Mouse (Mus musculus) granulocyte monocyte progenitor cell, adult 5-6 weeks (primary cell): ENCODE data around the gene Erf. TPM values are rescaled to one million over a fixed set of nuclear protein-coding genes. Genes with fewer than 3 reads are reported as not detected.
A peak's percentile ranks its signal among the peaks of the same experiment; 100 is the strongest.

Experiments
- ATAC-seq: replicated peaks from 2 replicates; pipeline ENCODE4 v1.8.0; 2016; ENCODE audit warnings: mild to moderate bottlenecking, moderate TSS enrichment, inconsistent platforms; ENCODE audit not compliant: poor library complexity, severe bottlenecking
- total RNA-seq, 2 experiments: library from RNA; stranded (forward) in 1 of 2; stranded (reverse) in 1 of 2; fragments of 200-712, 200-1000 nt in 1 of 2; fragments of >200 nt in 1 of 2; fragmentation: Nextera tagmentation in 1 of 2; gene quantifications; 2 replicates each; pipeline ENCODE4 v1.2.3; 2014 to 2017

Erf gene
- total RNA-seq, 2 experiments from 2014 or later: 6.0 to 10.5 TPM

DNA sequence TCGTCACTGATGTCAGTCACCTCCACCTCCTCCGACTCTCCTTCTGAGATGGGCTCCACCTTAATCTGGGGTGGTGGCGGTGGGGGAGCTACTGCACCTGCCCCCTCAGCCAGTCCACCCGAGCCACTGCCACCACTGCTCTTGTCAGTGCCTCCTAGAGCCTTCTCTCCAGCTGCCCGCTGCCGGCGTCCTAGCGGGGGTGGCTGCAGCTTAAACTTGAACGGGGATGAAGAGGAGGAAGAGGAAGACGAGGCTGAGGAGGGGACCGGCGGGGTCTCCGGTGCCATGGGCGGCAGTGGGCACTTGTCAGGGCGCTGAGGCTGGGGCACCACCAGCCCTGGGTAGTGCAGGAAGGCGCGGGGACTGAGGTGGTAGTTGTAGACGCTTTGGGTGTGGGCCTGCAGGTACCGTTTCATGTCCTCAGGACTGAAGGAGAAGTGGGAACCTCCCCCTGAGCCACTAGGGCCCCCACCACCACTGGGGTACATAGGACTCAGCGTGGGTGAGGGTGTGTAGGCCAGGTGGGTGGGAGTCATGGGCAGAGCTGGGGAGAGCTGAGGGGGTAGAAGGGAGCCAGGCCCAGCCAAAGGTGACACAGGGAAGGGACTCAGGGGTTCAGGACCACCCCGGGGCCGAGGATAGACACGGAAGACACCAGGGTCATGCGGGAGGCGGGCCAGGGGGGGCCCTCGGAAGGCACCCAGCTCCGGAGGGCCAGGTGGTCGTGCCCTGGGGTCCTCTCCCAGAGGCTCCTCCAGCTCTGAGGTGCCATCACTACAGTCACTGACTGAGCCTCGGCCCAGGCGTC lies 5.8 kb downstream of the Erf start:
- no peak for ATAC-seq

DNA sequence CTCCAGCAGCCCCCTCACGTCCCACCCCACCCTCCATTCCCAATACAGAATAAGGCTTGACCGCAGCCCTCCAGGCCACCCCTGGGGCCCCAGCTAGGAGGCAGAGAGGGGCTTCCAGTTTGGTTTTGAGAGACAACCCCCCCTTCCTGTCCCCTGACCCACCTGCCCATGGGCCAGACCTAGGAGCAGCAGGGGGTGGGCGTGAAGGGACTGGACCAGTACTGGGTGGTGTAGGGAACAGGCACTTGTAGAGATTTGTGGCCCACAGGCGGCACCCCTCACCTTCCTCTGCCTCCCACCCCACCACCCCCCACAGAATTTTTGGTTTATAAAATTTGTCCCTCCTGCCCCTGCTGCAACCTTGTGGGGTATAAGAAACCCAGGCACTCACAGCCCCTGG lies 7.2 kb downstream of the Erf start:
- ATAC-seq: no peak

DNA sequence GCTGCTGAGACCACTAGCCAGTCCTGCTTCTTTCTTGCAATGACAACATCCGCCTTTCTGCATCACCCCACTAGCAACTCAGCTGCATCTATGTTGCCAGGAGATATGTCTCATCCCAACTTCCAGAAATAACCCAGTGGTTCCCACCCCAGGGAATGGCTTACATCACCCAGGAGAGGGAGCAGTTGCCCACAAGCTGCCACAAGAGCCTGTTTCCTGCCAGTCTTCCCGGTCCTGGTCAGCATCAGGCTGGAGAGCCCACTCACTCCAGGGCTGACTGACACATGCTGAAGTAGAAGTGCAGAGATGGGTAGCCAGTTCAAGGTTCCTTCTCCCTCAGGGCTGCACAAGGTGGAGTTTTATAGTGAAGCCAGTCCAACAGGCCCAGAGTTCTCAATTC lies 9.5 kb downstream of the Erf start:
- no peak for ATAC-seq

DNA sequence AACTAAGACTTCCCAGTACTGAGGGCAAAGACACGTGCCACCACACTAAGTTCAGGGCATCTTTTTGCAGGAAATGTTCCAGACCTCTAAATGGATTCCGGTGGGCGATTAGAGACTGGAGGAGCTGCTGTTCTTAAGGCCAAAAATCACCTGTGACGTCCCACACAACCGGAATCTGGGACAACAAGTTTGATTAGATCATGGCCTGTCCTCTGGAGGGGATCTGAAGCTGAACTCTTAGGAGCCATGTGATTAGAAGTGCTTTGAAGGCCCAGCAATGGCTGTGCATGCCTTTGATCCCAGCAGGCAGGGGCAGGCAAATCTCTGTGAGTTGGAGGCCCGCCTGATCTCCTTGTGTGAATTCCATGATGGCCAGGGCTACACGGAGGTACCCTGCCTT lies 9.9 kb downstream of the Erf start:
- ATAC-seq: no peak

DNA sequence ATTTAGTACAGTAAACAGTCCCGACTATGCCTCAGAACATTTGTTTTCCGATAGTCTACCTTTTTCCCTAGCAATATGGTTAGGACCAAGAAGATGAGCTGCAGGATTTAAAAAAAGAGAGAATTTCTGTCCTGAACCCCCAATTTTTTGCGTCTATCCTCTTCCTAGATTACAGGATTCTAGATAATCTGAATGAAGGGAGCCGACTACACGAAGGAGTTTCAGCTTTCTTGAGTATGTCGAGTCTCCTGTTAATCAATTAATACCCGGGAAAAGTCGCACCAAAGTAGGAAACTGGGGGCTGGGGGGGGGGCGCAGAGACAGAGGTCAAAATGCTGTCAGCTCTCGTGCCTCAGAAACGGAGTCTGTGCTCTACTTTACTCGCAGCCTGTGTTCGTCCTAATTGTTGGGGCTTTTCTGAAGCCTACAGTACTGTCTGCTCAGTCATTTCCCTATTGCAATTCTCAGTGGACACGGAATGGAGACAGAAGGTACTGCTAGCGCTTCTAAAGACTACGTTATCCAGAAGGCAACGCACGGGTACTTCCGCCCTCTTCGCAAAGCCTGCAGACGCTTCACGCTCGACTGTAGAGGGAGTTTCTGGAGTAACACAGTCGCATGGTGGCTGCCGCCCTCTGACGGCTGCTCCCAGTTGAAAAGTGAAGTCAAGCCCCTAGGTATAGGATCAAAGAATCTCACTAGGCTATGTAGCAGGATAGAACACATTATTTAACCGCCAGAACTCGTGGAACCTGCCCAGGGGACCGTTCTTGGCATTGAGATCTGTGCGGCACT lies 11.5 kb downstream of the Erf start:
- ATAC-seq: peak; percentile 66

DNA sequence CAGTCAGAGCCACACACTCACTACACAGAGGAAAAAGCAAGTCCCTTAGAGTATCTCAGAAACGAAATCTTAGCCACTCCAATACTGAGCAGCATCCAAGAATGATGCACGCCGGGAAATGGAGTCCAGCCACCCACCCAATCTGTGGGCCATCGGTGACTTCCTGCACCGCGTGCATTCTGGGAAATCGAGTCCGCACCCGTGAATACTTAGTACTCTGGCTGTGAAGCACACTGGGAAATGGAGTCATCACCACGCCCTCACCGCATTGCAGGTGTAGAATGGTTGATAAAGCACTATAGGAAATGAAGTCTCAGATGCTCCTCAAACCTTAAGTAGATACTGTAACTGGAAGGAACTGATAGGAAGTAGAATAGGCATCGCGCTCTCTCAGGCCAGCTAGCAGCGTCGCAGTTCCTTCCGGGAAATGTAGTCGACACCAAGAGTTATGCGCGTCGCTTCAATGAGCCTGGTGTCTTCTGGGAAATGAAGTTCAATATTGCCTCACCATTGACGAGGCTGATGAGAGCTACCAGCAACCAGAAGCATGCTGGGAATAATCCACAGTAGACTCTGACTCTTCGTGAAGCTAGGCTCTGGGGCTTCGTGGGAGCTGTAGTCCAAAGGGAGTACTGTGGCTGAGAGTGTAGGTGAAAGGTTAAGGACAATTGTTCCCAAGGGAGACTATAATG lies 12.4 kb downstream of the Erf start:
- peak; percentile 73 for ATAC-seq

DNA sequence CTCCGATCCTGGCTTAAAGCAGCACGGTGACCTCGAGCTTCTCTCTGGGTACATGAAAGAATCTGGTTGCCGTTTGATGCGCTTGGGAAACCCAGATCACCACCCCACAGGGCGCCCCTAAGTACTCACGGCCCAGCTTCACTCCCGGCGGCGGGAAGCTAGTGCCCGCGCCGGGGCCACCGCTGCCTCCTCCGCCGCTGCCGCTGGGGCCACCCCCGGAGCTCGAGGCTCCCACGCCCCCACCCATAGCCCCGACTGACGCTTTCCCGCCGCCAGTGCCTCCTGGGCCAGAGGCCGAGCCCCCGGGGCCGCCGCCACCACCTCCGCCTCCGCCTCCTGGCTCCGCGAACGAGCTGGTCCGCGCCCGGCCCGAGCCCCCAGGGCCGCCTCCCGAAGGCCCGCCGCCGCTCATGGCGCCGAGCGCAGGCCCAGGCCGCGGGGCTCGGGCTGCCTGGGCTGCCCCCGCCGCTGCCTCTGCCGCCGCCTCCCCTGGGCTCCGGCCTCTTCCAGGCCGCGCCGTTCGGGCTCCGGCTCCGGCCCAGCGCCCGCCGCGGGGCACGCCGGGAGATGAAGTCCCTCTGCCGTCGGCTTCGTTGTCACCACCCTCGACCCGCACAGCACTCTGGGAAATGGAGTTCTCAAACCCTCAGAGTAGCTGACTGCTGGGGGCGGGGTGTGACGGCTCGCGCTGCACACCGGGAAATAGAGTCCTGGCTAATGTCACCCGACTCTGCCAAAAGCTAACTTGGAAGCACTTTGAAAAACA lies 13.1 kb downstream of the Erf start, which contains the start of gene Gsk3a:
Gene Gsk3a (minus strand): TSS at position 603 of the 766 bp plus-strand sequence.
- peak; percentile 69 for ATAC-seq

DNA sequence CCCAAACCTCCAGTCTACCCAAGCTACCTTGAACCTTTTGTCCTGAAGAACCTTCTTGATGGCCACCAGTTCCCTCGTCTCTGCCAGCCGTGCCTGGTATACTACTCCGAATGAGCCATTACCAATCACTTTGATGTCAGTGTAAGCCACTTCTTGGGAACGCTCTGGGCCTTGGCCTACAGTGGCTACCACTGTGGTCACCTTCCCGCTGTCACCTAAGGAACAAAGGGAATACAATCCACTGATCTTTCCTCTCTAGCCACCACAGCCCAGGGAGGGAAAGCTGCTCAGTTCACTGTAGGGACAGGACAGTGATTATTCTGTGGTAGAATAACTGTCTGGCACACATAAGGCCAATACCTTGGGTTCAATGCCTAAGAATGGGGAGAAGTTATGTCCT lies 15.0 kb downstream of the Erf start:
- no peak for ATAC-seq

DNA sequence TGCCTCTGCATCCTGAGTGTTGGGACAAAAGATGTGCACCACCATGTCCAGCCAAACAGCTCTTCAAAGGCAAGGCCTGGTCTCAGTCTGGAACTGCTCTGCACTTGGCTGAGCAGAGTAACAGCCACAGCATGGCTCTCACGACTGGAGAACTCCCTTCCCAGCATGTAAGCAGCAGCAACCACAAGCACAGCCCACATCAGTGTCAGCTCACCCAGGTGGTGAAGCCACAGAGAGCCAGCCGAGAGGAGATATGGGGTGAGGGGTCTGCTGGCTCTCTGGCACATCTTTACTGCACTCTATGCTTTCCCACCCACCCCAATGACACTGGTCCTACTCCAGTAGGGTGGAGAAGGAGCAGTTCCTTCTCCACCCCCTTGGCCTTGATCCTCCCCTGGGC lies 17.5 kb downstream of the Erf start:
- ATAC-seq: no peak

DNA sequence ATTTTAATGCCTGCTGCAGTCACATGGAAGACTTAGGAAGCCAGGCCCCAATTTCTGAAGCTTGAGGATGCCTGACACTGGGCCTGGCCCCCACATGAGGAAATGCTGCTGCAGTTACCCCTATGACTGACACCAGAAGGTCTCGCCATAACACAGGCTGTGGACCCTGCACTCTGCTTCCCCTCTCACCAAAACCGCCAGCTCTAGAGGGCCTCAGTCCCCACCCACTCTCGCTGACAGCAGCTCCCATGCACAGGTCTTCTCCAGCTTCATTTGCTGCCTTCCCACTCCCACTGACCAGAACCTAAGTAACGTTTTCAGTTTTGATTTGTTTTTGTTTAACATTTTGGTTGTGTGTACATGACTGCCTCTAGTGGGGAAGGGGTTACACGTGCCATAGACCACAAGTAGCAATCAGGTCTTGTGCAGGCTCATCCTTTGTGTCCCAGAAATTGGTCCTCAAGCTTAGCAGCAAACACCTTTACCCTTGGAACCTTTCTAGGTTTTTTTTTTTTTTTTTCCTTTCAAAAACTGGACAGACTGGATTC lies 18.4 kb downstream of the Erf start:
- no peak; the same call in 1 of the 2 replicates for ATAC-seq

DNA sequence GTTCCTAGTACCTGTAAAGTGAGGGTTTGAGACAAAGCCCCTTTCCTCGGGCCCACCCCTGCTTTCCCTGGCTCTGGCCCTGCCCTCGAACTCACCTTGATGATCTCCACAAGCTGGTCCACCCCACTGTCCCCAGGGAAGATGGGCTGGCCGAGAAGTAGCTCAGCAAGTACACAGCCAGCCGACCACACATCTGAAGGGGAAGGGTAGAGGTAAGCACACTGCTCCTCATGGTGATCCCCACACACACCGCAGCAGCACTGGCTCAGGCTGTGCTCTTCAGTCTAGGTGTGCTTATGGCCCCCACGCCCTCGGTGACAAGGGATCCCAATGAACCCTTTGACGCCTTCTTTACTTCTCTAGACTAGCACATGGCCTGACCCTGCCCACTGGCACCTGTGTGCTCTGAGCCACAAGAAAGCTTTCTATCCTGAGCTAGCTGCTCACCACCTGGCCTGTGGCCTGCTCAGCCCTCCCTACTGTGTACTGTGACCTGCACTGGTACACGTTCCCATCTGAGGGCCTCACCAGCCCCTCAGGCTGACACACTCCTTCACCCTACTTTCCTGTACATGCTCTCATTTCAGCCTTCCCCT lies 19.8 kb downstream of the Erf start:
- ATAC-seq: no peak

DNA sequence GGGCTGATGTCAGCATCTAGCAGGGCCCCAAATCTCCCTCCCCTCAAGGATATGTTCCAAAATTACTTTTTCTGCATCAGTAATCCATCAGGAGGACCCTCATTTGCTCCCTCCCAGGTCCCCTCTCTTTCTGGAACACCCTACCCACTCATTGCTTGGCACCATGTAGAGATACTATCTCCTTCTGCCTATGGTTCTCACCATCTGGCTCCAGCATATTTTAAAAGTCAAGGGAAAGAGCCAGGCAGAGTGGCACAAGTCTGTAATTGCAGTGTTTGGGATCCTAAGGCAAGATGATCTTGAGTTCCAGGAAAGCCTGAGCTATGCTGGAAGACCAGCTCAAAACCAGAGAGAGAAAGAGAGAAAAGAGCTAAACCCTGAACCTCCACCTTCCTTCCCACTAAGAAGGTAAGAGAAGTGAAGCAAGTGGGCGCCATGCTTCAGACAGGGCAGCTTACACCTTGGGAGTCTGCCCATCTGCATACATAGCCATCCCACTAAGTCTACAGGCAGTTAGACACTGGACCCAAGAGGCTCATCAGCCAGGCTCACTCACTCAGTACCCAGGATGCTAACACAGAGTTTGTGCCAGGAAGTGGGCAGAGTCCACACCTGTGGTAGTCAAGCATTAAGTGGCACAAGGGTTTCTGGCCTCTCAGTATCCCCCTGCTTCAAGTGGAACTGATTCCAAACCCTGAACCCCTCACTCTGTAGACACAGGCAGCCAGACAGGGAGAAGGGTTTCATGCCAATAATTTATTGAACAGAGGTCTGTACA lies 22.8 kb downstream of the Erf start:
- no peak for ATAC-seq

DNA sequence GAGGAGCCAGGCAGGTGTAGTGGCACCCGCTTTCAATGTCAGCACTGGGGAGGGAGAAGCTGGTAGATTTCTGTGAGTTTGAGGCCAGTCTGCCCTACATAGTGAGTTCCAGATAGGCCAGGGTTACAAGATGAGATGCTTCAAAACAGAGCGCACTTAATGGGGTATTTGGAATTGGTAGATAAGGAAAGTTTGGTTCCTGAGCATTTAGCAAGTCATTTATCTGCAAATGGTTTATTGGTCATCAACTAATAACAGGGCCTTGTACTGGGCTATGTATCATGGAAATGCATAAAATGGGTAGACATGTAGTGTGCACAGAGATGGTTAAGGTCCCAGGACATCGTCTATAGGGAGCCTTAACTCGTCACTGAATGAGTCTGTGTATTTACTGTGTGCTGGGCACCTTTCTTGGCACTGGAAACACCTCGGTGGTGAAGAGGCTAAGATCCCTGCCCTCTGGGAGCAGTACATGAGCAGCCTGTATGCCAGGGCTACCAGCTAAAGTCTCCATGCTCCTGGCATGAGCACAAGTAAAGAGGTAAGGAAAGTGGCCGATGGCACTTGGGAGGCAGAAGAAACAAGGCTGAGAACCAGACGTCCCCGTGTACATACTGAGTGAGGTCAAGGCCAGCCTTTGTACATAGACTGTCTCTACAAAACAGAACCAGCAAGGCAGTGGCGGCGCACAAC lies 28.1 kb downstream of the Erf start:
- ATAC-seq: no peak

DNA sequence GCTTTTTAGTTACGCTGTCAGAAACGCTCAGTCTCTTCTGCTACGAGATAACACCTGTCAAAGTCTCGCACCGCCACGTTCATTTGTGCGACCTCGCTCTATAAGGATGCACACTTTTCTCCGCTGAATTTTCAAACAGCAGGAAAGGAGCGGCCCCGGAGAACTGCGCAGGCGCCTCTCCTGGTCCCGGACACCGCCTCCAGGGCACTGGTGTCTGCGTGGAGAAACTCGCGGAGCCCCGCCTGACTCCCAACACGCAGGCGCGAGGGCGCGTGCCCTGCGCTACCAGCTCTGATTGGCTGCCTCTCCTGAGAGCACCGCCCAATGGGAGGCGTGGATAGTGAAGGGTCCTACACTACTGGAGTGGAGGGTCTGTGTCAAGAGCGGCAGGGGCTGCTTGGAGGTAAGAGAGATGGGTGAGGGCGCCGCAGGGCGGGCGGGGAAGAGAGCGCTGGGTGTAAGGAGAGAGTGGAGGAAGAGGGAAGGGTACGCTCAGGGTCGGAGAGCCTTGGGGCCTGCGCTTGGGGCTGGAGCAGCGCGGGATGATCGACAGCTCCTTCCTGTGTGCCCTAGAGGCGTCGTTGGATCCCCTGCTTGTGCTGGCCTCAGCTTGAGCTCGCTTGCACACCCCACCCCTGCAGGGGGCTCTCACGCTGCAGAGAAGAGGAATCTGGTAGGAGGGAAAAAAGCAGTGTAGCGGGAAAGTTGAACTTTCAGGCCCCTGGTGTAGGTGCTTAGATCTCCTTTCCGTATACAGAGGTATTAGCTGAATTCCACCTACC lies 29.3 kb downstream of the Erf start, which contains the start of gene Zfp526:
Gene Zfp526 (plus strand): TSS at position 324 of the 782 bp plus-strand sequence.
- peak; percentile 56 for ATAC-seq

DNA sequence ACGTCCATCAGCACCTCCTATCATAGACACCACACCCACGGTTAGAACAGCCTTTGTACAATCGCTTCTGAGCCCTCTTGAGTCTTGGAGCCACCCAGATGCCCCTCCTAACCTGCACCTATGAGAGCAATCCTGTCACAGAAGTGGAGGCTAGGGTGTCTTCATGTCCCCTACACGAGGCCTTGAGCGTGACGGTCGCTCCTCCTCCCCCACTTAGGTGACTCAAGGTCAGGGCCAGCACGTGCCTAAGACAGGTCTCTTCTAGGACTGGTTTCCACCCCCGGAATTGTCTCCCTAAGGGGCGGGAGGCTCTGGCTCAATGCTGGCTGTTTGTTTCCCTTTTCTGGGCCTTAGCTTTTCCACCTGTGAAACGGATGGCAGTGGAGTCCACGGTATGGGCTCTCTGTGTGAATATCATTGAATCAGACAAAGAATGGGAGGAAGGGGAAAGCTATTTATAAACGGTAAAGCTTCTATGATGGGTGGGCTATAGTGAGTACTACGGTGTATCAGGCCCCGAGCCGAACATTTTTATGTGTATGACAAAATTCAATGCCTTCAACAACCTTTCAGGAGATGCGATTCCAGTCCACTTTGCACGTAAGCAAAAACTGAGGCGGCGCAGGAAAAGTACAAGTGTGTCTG lies 30.0 kb downstream of the Erf start, which contains the start of gene Dedd2:
Gene Dedd2 (minus strand): TSS at position 159 of the 645 bp plus-strand sequence.
- ATAC-seq: peak; percentile 9

DNA sequence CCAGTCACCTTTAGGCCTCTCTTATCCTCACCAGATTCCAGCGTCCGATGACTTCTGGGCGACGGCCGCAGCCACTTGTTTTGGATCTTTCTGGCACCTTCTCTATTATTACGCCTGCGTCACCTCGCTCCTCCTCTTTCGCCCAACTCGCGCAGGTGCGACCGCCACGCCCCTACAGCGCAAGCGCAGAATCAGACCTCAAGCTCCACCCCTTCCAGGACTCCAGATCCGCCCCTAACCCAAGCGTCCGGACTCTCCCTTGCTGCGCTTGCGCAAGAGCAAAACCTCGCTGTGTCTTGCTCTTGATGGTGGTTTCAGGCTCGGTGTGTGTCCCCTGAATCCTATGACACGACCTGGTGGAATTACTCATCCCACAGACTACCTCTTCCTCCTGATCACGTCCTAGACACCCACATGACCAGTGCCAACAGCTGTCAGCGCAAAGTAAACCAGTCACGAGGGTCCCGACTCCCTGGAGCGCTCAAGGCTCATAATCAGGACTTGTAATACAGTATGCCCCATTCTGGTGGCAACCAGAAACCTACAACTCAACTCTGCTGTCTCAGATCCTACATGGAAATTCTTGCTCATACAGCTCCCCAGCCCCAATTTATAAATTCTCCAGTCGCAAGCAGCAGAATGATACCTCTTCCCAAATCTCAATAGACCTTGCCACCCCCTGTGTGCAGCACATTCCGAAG lies 30.7 kb downstream of the Erf start:
- ATAC-seq: peak; percentile 52
